18 mouse cellular contexts compared by ENCODE assay signal in genomic region chr4:62431522-62431921, GRCm38 (mm10). TPM values are rescaled to one million over a fixed set of nuclear protein-coding genes. Genes with fewer than 3 reads are reported as not detected.
A peak's percentile ranks its signal among the peaks of the same experiment; 100 is the strongest.
DNase-seq lines count a peak whose midpoint lies in the region; ATAC-seq and TF ChIP-seq lines count a peak whose summit lies in the region.
"Had no signal": no experiment of that assay in that cellular context is flagged by ENCODE, and none has a peak within 500 bp of the region (broad histone marks: within the 10 kb centered on the region; RNA-seq: fewer than 3 reads in every experiment).

No protein-coding gene starts in this region.

- 43% methylated on average over 4 of the region's 4 CpGs for WGBS in liver, embryonic 14.5 days (ENCODE audit: insufficient replicate concordance)
- 85% methylated on average over 4 of the region's 4 CpGs for WGBS in midbrain, embryonic 15.5 days
- 84% methylated on average over 4 of the region's 4 CpGs for WGBS in intestine, embryonic 16.5 days

- no peak for TF ChIP-seq CTCF in C2C12 (IDR thresholded peaks at IDR 0.05; ENCODE audit: control insufficient read depth, insufficient read depth, insufficient read length)
- TF ChIP-seq CTCF in liver, embryonic 14.5 days (IDR thresholded peaks at IDR 0.05; ENCODE audit: low read depth) = no peak

- H3K27ac ChIP-seq in liver, embryonic 14.5 days = peak overlapping the region; percentile 58
- no peak overlapping the region for H3K27ac ChIP-seq in midbrain, embryonic 15.5 days
- H3K27ac ChIP-seq in intestine, embryonic 16.5 days (ENCODE audit: low read length) = no peak overlapping the region
- H3K27ac ChIP-seq: gastrocnemius, adult 2 months; hindbrain, embryonic 10.5 days; midbrain, embryonic 12.5 days had no signal

- peak overlapping the region; percentile 38 for H3K4me2 ChIP-seq in liver, embryonic 14.5 days (ENCODE audit: low read depth)
- H3K4me2 ChIP-seq in midbrain, embryonic 15.5 days = no peak overlapping the region
- H3K4me2 ChIP-seq in intestine, embryonic 16.5 days (ENCODE audit: low read depth, low read length) = no peak overlapping the region
- H3K4me2 ChIP-seq: midbrain, embryonic 12.5 days had no signal

- no peaks in the 10 kb centered on the region for H3K79me2 ChIP-seq in C2C12 (ENCODE audit: control insufficient read depth, insufficient read depth)

- H3K4me1 ChIP-seq in liver, embryonic 14.5 days (replicated peaks; ENCODE audit: control insufficient read depth in 2 of 2, insufficient read depth in 2 of 2, low read length in 1 of 2) = peaks cover 12 to 15% of the 10 kb centered on the region in 2 experiments
- H3K4me1 ChIP-seq in midbrain, embryonic 15.5 days = no peaks in the 10 kb centered on the region
- no peaks in the 10 kb centered on the region for H3K4me1 ChIP-seq in intestine, embryonic 16.5 days (ENCODE audit: control insufficient read depth, insufficient read depth, low read length)
- H3K4me1 ChIP-seq: hindbrain, embryonic 10.5 days; midbrain, embryonic 12.5 days had no signal

- peak; percentile 42 for TF ChIP-seq EP300 in liver, embryonic 14.5 days (IDR thresholded peaks at IDR 0.05; ENCODE audit: low read depth)

- no peak overlapping the region for H3ac ChIP-seq in C2C12 (ENCODE audit: control insufficient read depth, insufficient read length, low read depth)

- no peaks in the 10 kb centered on the region for H3K27me3 ChIP-seq in C2C12 (ENCODE audit: control insufficient read depth, insufficient read depth, insufficient read length)
- H3K27me3 ChIP-seq in liver, embryonic 14.5 days (ENCODE audit: control insufficient read depth, insufficient read depth, low read length) = no peaks in the 10 kb centered on the region
- H3K27me3 ChIP-seq in midbrain, embryonic 15.5 days (replicated peaks) = no peaks in the 10 kb centered on the region
- H3K27me3 ChIP-seq in intestine, embryonic 16.5 days (replicated peaks; ENCODE audit: control insufficient read depth, insufficient read depth, low read length) = no peaks in the 10 kb centered on the region
- H3K27me3 ChIP-seq: midbrain, embryonic 12.5 days had no signal

- ATAC-seq in liver, embryonic 14.5 days (ENCODE audit: insufficient read depth) = peak; percentile 78
- no peak for ATAC-seq in midbrain, embryonic 15.5 days (replicated peaks)
- ATAC-seq in intestine, embryonic 16.5 days = no peak
- ATAC-seq: forebrain, embryonic 16.5 days had no signal

- no peaks in the 10 kb centered on the region for H3K36me3 ChIP-seq in C2C12 (ENCODE audit: control insufficient read depth, insufficient read depth)
- H3K36me3 ChIP-seq in liver, embryonic 14.5 days (replicated peaks; ENCODE audit: control insufficient read depth, insufficient read depth, low read depth) = no peaks in the 10 kb centered on the region
- H3K36me3 ChIP-seq in midbrain, embryonic 15.5 days (replicated peaks) = no peaks in the 10 kb centered on the region
- H3K36me3 ChIP-seq in intestine, embryonic 16.5 days (ENCODE audit: control insufficient read depth, insufficient read depth, low read length) = no peaks in the 10 kb centered on the region
- H3K36me3 ChIP-seq: hindbrain, embryonic 10.5 days had no signal

- H3K79me3 ChIP-seq in C2C12 (ENCODE audit: low read depth) = no peaks in the 10 kb centered on the region

- no peaks in the 10 kb centered on the region for H3K9me3 ChIP-seq in liver, embryonic 14.5 days (ENCODE audit: control insufficient read depth, low read length)
- no peaks in the 10 kb centered on the region for H3K9me3 ChIP-seq in midbrain, embryonic 15.5 days
- no peaks in the 10 kb centered on the region for H3K9me3 ChIP-seq in intestine, embryonic 16.5 days (ENCODE audit: control insufficient read depth, low read length)
- H3K9me3 ChIP-seq: hindbrain, embryonic 10.5 days; midbrain, embryonic 12.5 days had no signal

- no peak overlapping the region for H3K4me3 ChIP-seq in C2C12 (ENCODE audit: insufficient read depth, poor library complexity, severe bottlenecking)
- no peak overlapping the region for H3K4me3 ChIP-seq in liver, embryonic 14.5 days (ENCODE audit: insufficient read depth in 1 of 2, low read depth in 2 of 2, low read length in 2 of 2)
- no peak overlapping the region for H3K4me3 ChIP-seq in midbrain, embryonic 15.5 days
- no peak overlapping the region for H3K4me3 ChIP-seq in intestine, embryonic 16.5 days (ENCODE audit: low read length)
- H3K4me3 ChIP-seq: gastrocnemius, adult 2 months; hindbrain, embryonic 10.5 days; midbrain, embryonic 12.5 days had no signal

- H3K9ac ChIP-seq in liver, embryonic 14.5 days (replicated peaks) = no peak overlapping the region; the same call in 1 of the 2 replicates
- H3K9ac ChIP-seq in midbrain, embryonic 15.5 days = no peak overlapping the region
- H3K9ac ChIP-seq in intestine, embryonic 16.5 days (ENCODE audit: low read depth, low read length) = no peak overlapping the region
- H3K9ac ChIP-seq: midbrain, embryonic 12.5 days had no signal

- peak; percentile 63 for DNase-seq in 3T3-L1 (ENCODE audit: low read depth, low spot score)
- peak; percentile 39 for DNase-seq in c-Kit-positive CD71-positive TER-119-negative erythroid progenitor cells, embryonic 14.5 days (ENCODE audit: low read depth)
- peak; percentile 71 to 77 (median 73) for DNase-seq in liver, embryonic 14.5 days (ENCODE audit: low read depth in 3 of 3, low spot score in 3 of 3)
- DNase-seq in ovary, adult 18-20 months (ENCODE audit: low spot score) = no peak
- DNase-seq: cerebellum, adult 11 months; cerebellum, postnatal 14 days; gastrocnemius, adult 2 months; kidney, adult 8-10 months; layer of hippocampus, postnatal 36 days; left cerebral cortex, postnatal 4 days; lung, adult 18-20 months had no signal

TF ChIP-seq in C2C12, 6 proteins besides CTCF, POLR2A, EP300 and RAD21:
- TF ChIP-seq FOSL1 (IDR thresholded peaks at IDR 0.05; ENCODE audit: insufficient read depth, low read length, poor library complexity, severe bottlenecking) = peak; percentile 76
- no peak for TF ChIP-seq USF1 (IDR thresholded peaks at IDR 0.05; ENCODE audit: low read depth)
TF ChIP-seq in C2C12: peak in this region for 1.

RNA-seq across cellular contexts. Expression of gene Rnf183, which starts 3.5 kb away (rescaled TPM):
- 0.84 TPM for polyA plus RNA-seq in C2C12 (2012; fragmentation: generic; extraction: Trizol)
- polyA plus RNA-seq in liver, embryonic 14.5 days (2012; rRNA removed) = 0.15 TPM in 1 of 2 replicates, not detected in the other
- not detected in 2 replicates for polyA plus RNA-seq in liver, embryonic 14.5 days (2014; fragmentation: Nextera tagmentation; extraction: Ambion mirVana)
- polyA plus RNA-seq in midbrain, embryonic 15.5 days (2015; fragmentation: Nextera tagmentation; extraction: Ambion mirVana) = 0.20 and 0.21 TPM in 2 replicates
- polyA plus RNA-seq in intestine, embryonic 16.5 days (2015; fragmentation: Nextera tagmentation; extraction: Ambion mirVana) = not detected in 2 replicates
- polyA plus RNA-seq: forebrain, embryonic 16.5 days; heart, embryonic 14.5 days; hindbrain, embryonic 10.5 days had no signal

RNA-seq across cellular contexts. Expression of gene Prpf4, which starts 22.9 kb away (rescaled TPM):
- polyA plus RNA-seq in C2C12 (2012; fragmentation: generic; extraction: Trizol) = 11.3 TPM
- polyA plus RNA-seq in liver, embryonic 14.5 days (2012; rRNA removed) = 8.3 and 9.8 TPM in 2 replicates
- 9.0 and 10.3 TPM in 2 replicates for polyA plus RNA-seq in liver, embryonic 14.5 days (2014; fragmentation: Nextera tagmentation; extraction: Ambion mirVana)
- 15.6 and 16.5 TPM in 2 replicates for polyA plus RNA-seq in midbrain, embryonic 15.5 days (2015; fragmentation: Nextera tagmentation; extraction: Ambion mirVana)
- polyA plus RNA-seq in intestine, embryonic 16.5 days (2015; fragmentation: Nextera tagmentation; extraction: Ambion mirVana) = 14.3 and 15.9 TPM in 2 replicates

RNA-seq across cellular contexts. Expression of gene Cdc26, which starts 23.1 kb away (rescaled TPM):
- 70.2 TPM for polyA plus RNA-seq in C2C12 (2012; fragmentation: generic; extraction: Trizol)
- polyA plus RNA-seq in liver, embryonic 14.5 days (2012; rRNA removed) = 24.1 and 40.2 TPM in 2 replicates
- 65.7 and 71.0 TPM in 2 replicates for polyA plus RNA-seq in liver, embryonic 14.5 days (2014; fragmentation: Nextera tagmentation; extraction: Ambion mirVana)
- polyA plus RNA-seq in midbrain, embryonic 15.5 days (2015; fragmentation: Nextera tagmentation; extraction: Ambion mirVana) = 75.0 and 76.5 TPM in 2 replicates
- polyA plus RNA-seq in intestine, embryonic 16.5 days (2015; fragmentation: Nextera tagmentation; extraction: Ambion mirVana) = 106 and 122 TPM in 2 replicates

RNA-seq across cellular contexts. Expression of gene Wdr31, which starts 39.2 kb away (rescaled TPM):
- 2.6 TPM for polyA plus RNA-seq in C2C12 (2012; fragmentation: generic; extraction: Trizol)
- polyA plus RNA-seq in liver, embryonic 14.5 days (2012; rRNA removed) = 0.58 and 0.83 TPM in 2 replicates
- polyA plus RNA-seq in liver, embryonic 14.5 days (2014; fragmentation: Nextera tagmentation; extraction: Ambion mirVana) = 1.6 and 1.7 TPM in 2 replicates
- 15.8 and 16.3 TPM in 2 replicates for polyA plus RNA-seq in midbrain, embryonic 15.5 days (2015; fragmentation: Nextera tagmentation; extraction: Ambion mirVana)
- 5.1 and 7.3 TPM in 2 replicates for polyA plus RNA-seq in intestine, embryonic 16.5 days (2015; fragmentation: Nextera tagmentation; extraction: Ambion mirVana)

RNA-seq across cellular contexts. Expression of gene Bspry, which starts 48.3 kb away (rescaled TPM):
- 0.25 TPM for polyA plus RNA-seq in C2C12 (2012; fragmentation: generic; extraction: Trizol)
- polyA plus RNA-seq in liver, embryonic 14.5 days (2012; rRNA removed) = 0.19 and 0.25 TPM in 2 replicates
- polyA plus RNA-seq in liver, embryonic 14.5 days (2014; fragmentation: Nextera tagmentation; extraction: Ambion mirVana) = 0.17 and 0.23 TPM in 2 replicates
- polyA plus RNA-seq in midbrain, embryonic 15.5 days (2015; fragmentation: Nextera tagmentation; extraction: Ambion mirVana) = 0.60 and 1.0 TPM in 2 replicates
- polyA plus RNA-seq in intestine, embryonic 16.5 days (2015; fragmentation: Nextera tagmentation; extraction: Ambion mirVana) = 29.9 and 31.6 TPM in 2 replicates
